Mouse (Mus musculus): ENCODE data around the gene Nr1i2. TPM values are rescaled to one million over a fixed set of nuclear protein-coding genes. Genes with fewer than 3 reads are reported as not detected.
"Not testable (repeated sequence)": the region's sequence is repeated elsewhere in the genome, so short reads cannot be mapped to it uniquely, and the experiment has no call there.

Gene Nr1i2
- polyA plus RNA-seq (2014; fragmentation: Nextera tagmentation; extraction: Ambion mirVana), result not detected in 2 replicates

- Histone ChIP-seq H3K4me1 (ENCODE audit: control insufficient read depth, insufficient read depth, low read length) (no peaks in the 10 kb centered on the region), H3K9me3 (ENCODE audit: control insufficient read depth, low read length) (no peaks in the 10 kb centered on the region), H3K4me3 (ENCODE audit: low read depth, low read length) (no peak within 1 kb of the TSS), H3K4me2 (ENCODE audit: low read depth, low read length) (no peak within 1 kb of the TSS), H3K27me3 (replicated peaks; ENCODE audit: control insufficient read depth, insufficient read depth, low read length) (no peaks in the 10 kb centered on the region), H3K9ac (ENCODE audit: low read depth, low read length) (no peak within 1 kb of the TSS), H3K27ac (replicated peaks; ENCODE audit: low read depth, low read length) (no peak within 1 kb of the TSS), H3K36me3 (ENCODE audit: control insufficient read depth, insufficient read depth, low read length) (no peaks in the 10 kb centered on the region)
- no peak for ATAC-seq (ENCODE audit: low read depth)
- DNase-seq (ENCODE audit: low spot score), result no peak
- 60% methylated on average over 7 of the region's 7 CpGs for WGBS
These were observed at the start of gene Nr1i2 for GRCm38 (mm10) chr16:38294685-38295348. Nr1i2 (minus strand) TSS chr16:38294824.

DNA sequence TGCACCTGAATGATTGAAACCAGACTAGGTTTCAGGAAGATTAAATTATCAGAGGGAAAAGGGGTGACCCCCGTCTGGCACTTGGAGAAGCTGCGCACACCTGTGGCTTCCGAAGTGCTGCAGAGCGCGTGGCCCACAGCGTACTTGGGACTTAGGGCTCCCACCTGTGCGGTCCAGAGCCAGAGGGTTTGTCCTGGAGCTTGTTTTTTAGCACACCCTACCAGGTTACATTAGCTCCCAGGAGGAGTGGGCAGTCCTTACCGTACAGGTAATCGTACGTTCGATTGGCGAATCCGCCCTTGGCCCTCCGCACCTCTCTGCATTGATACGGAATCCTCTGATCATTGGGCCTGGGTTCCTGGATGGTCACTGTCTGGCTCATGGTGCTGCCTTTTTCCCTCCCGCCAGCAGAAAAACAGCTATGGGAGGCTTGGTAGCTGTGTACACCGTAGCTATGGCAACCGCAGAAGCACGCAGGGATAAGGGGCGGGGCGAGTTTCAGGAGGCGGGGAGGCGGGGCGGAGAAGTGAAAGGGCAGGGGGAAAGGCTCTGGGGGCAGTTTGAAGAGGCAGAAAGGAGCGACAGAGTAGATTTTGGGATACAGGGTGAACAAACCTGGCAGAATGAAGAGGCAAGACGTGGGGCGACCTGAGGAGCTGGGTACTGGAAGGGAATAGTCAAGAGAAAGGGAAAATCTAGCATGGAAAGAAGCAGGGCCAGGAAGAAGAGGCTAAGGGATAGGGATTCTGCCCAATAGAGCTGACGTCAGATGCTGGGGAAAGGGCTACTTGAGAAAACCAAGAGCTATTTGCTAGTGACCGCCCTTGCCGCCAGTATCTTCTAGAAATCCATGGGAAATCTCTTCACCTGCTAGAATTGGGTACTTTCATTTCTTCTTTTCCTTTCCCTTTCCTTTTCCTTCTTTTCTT is 47.0 kb upstream of the Nr1i2 start, which contains the start of gene Maats1:
TSS of gene Maats1 (minus strand) at position 748 of the 929 bp plus-strand sequence.
- Histone ChIP-seq H3K36me3 (ENCODE audit: control insufficient read depth, insufficient read depth, low read length) (no peaks in the 10 kb centered on the region), H3K27ac (replicated peaks; ENCODE audit: low read depth, low read length) (no peak within 1 kb of the TSS), H3K9ac (ENCODE audit: low read depth, low read length) (peak within 1 kb of the TSS; percentile 54), H3K4me3 (ENCODE audit: low read depth, low read length) (peak within 1 kb of the TSS; percentile 37), H3K4me2 (ENCODE audit: low read depth, low read length) (peak within 1 kb of the TSS; percentile 63), H3K4me1 (ENCODE audit: control insufficient read depth, insufficient read depth, low read length) (peaks cover 6% of the 10 kb centered on the region), H3K27me3 (replicated peaks; ENCODE audit: control insufficient read depth, insufficient read depth, low read length) (no peaks in the 10 kb centered on the region), H3K9me3 (ENCODE audit: control insufficient read depth, low read length) (no peaks in the 10 kb centered on the region)
- ATAC-seq (ENCODE audit: low read depth) (peak; percentile 88), DNase-seq (ENCODE audit: low spot score) (peak; percentile 91)
- 7% methylated on average over 30 of the region's 30 CpGs for WGBS

DNA sequence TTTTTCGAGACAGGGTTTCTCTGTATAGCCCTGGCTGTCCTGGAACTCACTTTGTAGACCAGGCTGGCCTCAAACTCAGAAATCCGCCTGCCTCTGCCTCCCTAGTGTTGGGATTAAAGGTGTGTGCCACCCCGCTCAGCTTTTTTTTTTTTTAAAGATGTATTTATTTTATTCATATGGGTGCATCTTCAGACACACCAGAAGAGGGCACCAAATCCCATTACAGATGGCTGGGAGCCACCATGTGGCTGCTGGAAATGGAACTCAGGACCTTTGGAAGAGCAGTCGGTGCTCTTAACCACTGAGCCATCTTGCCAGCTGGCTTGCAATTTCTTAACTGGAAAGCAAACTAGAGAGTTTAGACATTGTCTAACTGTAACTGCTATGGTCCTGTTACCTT is 43.5 kb upstream of the Nr1i2 start:
- ATAC-seq (ENCODE audit: low read depth); DNase-seq (ENCODE audit: low spot score); H3K36me3 ChIP-seq (ENCODE audit: control insufficient read depth, insufficient read depth, low read length); H3K4me2 ChIP-seq (ENCODE audit: low read depth, low read length); H3K4me1 ChIP-seq (ENCODE audit: control insufficient read depth, insufficient read depth, low read length); H3K9me3 ChIP-seq (ENCODE audit: control insufficient read depth, low read length); H3K4me3 ChIP-seq (ENCODE audit: low read depth, low read length); H3K27me3 ChIP-seq (replicated peaks; ENCODE audit: control insufficient read depth, insufficient read depth, low read length); H3K9ac ChIP-seq (ENCODE audit: low read depth, low read length); H3K27ac ChIP-seq (replicated peaks; ENCODE audit: low read depth, low read length): not testable (repeated sequence)
- WGBS, result 82% methylated on average over 4 of the region's 4 CpGs

DNA sequence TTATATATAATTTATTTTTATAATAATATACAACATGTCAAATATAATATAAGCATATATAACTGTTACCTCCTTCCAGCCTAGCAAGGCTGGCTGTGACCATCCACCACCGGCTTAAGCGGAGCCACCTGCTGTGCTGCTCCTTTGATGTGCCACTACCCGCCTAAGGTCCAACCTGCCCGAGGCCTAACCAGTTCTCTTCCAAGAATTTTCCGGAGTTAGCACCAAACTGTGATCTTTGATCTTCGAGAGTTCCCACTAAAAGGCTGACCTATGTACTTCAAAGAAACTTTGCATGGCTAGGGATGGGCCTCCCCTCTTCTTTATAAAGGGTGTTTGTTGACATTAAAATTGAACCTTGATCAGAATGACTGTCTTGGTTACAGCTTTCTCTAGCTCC is 39.8 kb upstream of the Nr1i2 start:
- Histone ChIP-seq H3K27me3 (replicated peaks; ENCODE audit: control insufficient read depth, insufficient read depth, low read length) (no peaks in the 10 kb centered on the region), H3K4me2 (ENCODE audit: low read depth, low read length) (no peak overlapping the region), H3K27ac (replicated peaks; ENCODE audit: low read depth, low read length) (no peak overlapping the region), H3K9me3 (ENCODE audit: control insufficient read depth, low read length) (no peaks in the 10 kb centered on the region), H3K4me1 (ENCODE audit: control insufficient read depth, insufficient read depth, low read length) (no peaks in the 10 kb centered on the region), H3K9ac (ENCODE audit: low read depth, low read length) (no peak overlapping the region), H3K4me3 (ENCODE audit: low read depth, low read length) (no peak overlapping the region), H3K36me3 (ENCODE audit: control insufficient read depth, insufficient read depth, low read length) (no peaks in the 10 kb centered on the region)
- DNase-seq (ENCODE audit: low spot score) (no peak), ATAC-seq (ENCODE audit: low read depth) (no peak)
- 37% methylated on average over 6 of the region's 6 CpGs for WGBS

- Histone ChIP-seq H3K4me3 (ENCODE audit: low read depth, low read length) (no peak overlapping the region), H3K9me3 (ENCODE audit: control insufficient read depth, low read length) (no peaks in the 10 kb centered on the region), H3K9ac (ENCODE audit: low read depth, low read length) (no peak overlapping the region), H3K27ac (replicated peaks; ENCODE audit: low read depth, low read length) (no peak overlapping the region), H3K27me3 (replicated peaks; ENCODE audit: control insufficient read depth, insufficient read depth, low read length) (no peaks in the 10 kb centered on the region), H3K4me2 (ENCODE audit: low read depth, low read length) (no peak overlapping the region), H3K4me1 (ENCODE audit: control insufficient read depth, insufficient read depth, low read length) (no peaks in the 10 kb centered on the region), H3K36me3 (ENCODE audit: control insufficient read depth, insufficient read depth, low read length) (no peaks in the 10 kb centered on the region)
- no peak for ATAC-seq (ENCODE audit: low read depth)
- WGBS, result 87% methylated on average over 3 of the region's 3 CpGs
- no peak for DNase-seq (ENCODE audit: low spot score)
These were observed 34.7 kb upstream of the Nr1i2 start for GRCm38 (mm10) chr16:38329340-38329739.

- 89% methylated on average over 11 of the region's 11 CpGs for WGBS
- no peak for ATAC-seq (ENCODE audit: low read depth)
These were observed 32.3 kb upstream of the Nr1i2 start for GRCm38 (mm10) chr16:38326778-38327397.

DNA sequence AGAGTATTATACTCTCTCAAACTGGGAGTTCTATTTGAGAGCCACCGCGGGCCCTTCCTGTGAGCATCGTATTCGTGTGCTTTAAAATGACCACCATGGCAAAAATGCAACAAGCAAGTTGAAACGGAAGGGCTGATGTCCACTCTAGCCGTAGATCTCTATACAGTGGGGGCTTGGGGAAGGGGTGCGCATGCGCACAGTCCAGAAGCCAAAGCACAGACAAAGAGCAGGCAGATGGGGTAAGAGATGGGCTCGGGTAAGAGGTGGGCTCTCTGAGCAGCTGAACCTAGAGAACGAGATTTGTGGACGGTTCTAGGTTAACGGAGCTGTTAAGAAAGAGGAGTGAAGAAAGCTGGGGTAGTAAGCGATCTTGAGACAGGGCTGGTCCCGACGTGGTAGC is 29.7 kb upstream of the Nr1i2 start:
- 0 out of 2 replicates have a peak, but pooled peaks cover 4% of the 10 kb centered on the region for H3K4me1 ChIP-seq (ENCODE audit: control insufficient read depth, insufficient read depth, low read length)
- DNase-seq (ENCODE audit: low spot score) (no peak), ATAC-seq (ENCODE audit: low read depth) (no peak)
- no peaks in the 10 kb centered on the region for H3K36me3 ChIP-seq (ENCODE audit: control insufficient read depth, insufficient read depth, low read length)
- H3K9me3 ChIP-seq (ENCODE audit: control insufficient read depth, low read length), result no peaks in the 10 kb centered on the region
- H3K4me2 ChIP-seq (ENCODE audit: low read depth, low read length), result no peak overlapping the region
- no peak overlapping the region for H3K4me3 ChIP-seq (ENCODE audit: low read depth, low read length)
- WGBS, result 89% methylated on average over 15 of the region's 15 CpGs
- H3K9ac ChIP-seq (ENCODE audit: low read depth, low read length), result no peak overlapping the region
- H3K27ac ChIP-seq (replicated peaks; ENCODE audit: low read depth, low read length), result no peak overlapping the region
- H3K27me3 ChIP-seq (replicated peaks; ENCODE audit: control insufficient read depth, insufficient read depth, low read length), result no peaks in the 10 kb centered on the region

More at GRCm38 (mm10) chr16:38326778-38327397, 32.3 kb upstream of the Nr1i2 start:
- H3K36me3 ChIP-seq (ENCODE audit: control insufficient read depth, insufficient read depth, low read length), result no peaks in the 10 kb centered on the region
- no peak overlapping the region for H3K4me3 ChIP-seq (ENCODE audit: low read depth, low read length)
- H3K27me3 ChIP-seq (replicated peaks; ENCODE audit: control insufficient read depth, insufficient read depth, low read length), result no peaks in the 10 kb centered on the region
- H3K9me3 ChIP-seq (ENCODE audit: control insufficient read depth, low read length), result no peaks in the 10 kb centered on the region
- no peak overlapping the region for H3K4me2 ChIP-seq (ENCODE audit: low read depth, low read length)
- no peak overlapping the region for H3K9ac ChIP-seq (ENCODE audit: low read depth, low read length)
- DNase-seq (ENCODE audit: low spot score), result no peak
- no peaks in the 10 kb centered on the region for H3K4me1 ChIP-seq (ENCODE audit: control insufficient read depth, insufficient read depth, low read length)
- H3K27ac ChIP-seq (replicated peaks; ENCODE audit: low read depth, low read length), result no peak overlapping the region

- Histone ChIP-seq H3K9ac (ENCODE audit: low read depth, low read length) (no peak overlapping the region), H3K4me1 (ENCODE audit: control insufficient read depth, insufficient read depth, low read length) (0 out of 2 replicates have a peak, but pooled peaks cover 4% of the 10 kb centered on the region), H3K4me2 (ENCODE audit: low read depth, low read length) (peak overlapping the region; percentile 45), H3K4me3 (ENCODE audit: low read depth, low read length) (peak overlapping the region; percentile 20), H3K27me3 (replicated peaks; ENCODE audit: control insufficient read depth, insufficient read depth, low read length) (no peaks in the 10 kb centered on the region), H3K27ac (replicated peaks; ENCODE audit: low read depth, low read length) (no peak overlapping the region), H3K36me3 (ENCODE audit: control insufficient read depth, insufficient read depth, low read length) (no peaks in the 10 kb centered on the region), H3K9me3 (ENCODE audit: control insufficient read depth, low read length) (no peaks in the 10 kb centered on the region)
- 24% methylated on average over 17 of the region's 17 CpGs for WGBS
- peak; percentile 52 for DNase-seq (ENCODE audit: low spot score)
- ATAC-seq (ENCODE audit: low read depth), result peak; percentile 60; the same call in 1 of the 2 replicates
These were observed 26.9 kb upstream of the Nr1i2 start for GRCm38 (mm10) chr16:38321452-38321935.
